Mouse (Mus musculus): ENCODE measurements at regions not wholly inside any gene's neighbourhood (a gene's known extent, or its start where the extent isn't known, plus 50 kb on each side); places are given as distances from the start of the nearest gene placed in this dataset.
A peak's percentile ranks its signal among the peaks of the same experiment; 100 is the strongest.

DNA sequence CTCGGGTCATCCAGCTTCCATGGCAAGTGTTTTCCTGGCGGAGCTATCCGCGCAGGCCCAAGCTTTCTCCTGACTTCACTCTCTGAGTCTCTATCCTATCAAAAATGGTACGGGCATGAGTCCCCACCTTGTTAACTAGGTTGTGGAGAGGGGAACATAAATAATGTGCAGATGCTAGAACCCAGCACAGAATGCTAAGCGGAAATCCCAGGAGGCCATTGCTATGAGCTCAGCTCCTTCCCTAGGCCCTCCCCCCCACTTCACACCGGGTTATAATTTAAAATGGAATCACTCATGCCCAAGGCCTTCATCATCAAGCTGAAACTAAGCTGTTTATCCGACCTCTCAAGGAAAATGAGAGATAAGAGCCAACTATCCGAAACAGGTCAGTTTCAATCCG, 60.4 kb upstream of the Cd83 start:
- DNase-seq (ENCODE audit: low spot score) (no peak), ATAC-seq (ENCODE audit: extremely low read depth, insufficient number of reproducible peaks, low FRiP score, poor library complexity, severe bottlenecking) (no peak)
- Histone ChIP-seq H3K9me3 (replicated peaks) (no peaks in the 10 kb centered on the region), H3K27me3 (ENCODE audit: insufficient read depth, low read length) (peaks cover 9% of the 10 kb centered on the region), H3K36me3 (replicated peaks) (no peaks in the 10 kb centered on the region), H3K4me3 (ENCODE audit: low read depth, low read length) (no peak overlapping the region), H3K4me1 (ENCODE audit: insufficient read depth, low read depth, low read length) (no peaks in the 10 kb centered on the region)
- TF ChIP-seq POLR2AphosphoS5 (IDR thresholded peaks at IDR 0.05; ENCODE audit: insufficient replicate concordance, low read depth, low read length) (no peak), GATA1 (IDR thresholded peaks at IDR 0.05; ENCODE audit: borderline replicate concordance, low read length) (no peak), GATA2 (IDR thresholded peaks at IDR 0.05; ENCODE audit: borderline replicate concordance, low read depth, low read length) (no peak), CTCF (IDR thresholded peaks at IDR 0.05; ENCODE audit: low read depth, low read length) (no peak), TAL1 (conservative IDR thresholded peaks at IDR 0.05; ENCODE audit: low read depth, low read length) (no peak)

DNA sequence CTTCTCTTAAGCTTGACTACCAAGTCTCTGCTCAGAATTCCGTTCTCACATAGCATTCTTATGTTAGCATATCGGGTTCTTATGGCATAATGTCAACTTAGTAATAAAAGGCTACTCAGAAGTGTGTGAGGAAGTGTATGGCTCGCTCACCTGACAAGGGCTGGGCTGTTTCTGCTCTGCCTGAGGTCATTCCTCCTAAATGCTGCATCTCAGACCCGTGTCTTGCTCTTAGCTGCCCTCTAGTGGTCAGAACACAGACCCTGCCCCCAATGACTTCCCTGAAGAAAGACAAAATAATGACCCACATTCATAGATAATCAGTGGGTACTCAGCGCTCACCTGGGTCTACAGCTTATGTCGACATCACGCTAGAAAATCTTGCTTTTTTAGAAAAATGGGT, 58.9 kb upstream of the Cd83 start:
- Histone ChIP-seq H3K36me3 (replicated peaks) (no peaks in the 10 kb centered on the region), H3K27me3 (ENCODE audit: insufficient read depth, low read length) (peaks cover 7% of the 10 kb centered on the region), H3K9me3 (replicated peaks) (no peaks in the 10 kb centered on the region), H3K4me1 (ENCODE audit: insufficient read depth, low read depth, low read length) (no peaks in the 10 kb centered on the region), H3K4me3 (ENCODE audit: low read depth, low read length) (no peak overlapping the region)
- TF ChIP-seq CTCF (IDR thresholded peaks at IDR 0.05; ENCODE audit: low read depth, low read length) (peak; percentile 57; the same call in 1 of the 2 replicates), POLR2AphosphoS5 (IDR thresholded peaks at IDR 0.05; ENCODE audit: insufficient replicate concordance, low read depth, low read length) (no peak)
- ATAC-seq (ENCODE audit: extremely low read depth, insufficient number of reproducible peaks, low FRiP score, poor library complexity, severe bottlenecking), result no peak
- peak; percentile 33 for DNase-seq (ENCODE audit: low spot score)

DNA sequence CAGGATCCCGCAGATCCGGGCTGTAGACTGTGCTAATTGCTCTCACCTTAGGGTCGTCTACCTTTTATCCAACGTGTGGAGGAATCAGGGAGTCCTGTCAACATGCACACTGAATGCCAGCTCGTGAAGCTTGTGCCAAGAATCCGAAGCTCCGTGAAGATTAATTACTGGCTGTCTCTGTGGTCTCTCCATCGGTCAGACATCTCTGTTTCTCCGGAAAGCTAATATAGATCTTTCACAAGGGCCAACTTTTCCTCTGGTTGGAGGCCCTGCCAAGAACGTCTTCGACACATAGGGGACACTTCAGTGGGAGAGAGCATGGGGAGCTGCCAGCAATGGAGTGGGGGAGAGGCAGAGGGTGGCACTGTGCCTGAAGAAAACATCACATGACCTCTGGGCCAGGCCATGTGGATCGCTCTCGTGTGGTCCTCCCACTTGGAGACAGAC, 57.7 kb upstream of the Cd83 start:
- no peak for DNase-seq (ENCODE audit: low spot score)
- no peak for TF ChIP-seq POLR2AphosphoS5 (IDR thresholded peaks at IDR 0.05; ENCODE audit: insufficient replicate concordance, low read depth, low read length)
- no peaks in the 10 kb centered on the region for H3K4me1 ChIP-seq (ENCODE audit: insufficient read depth, low read depth, low read length)
- H3K36me3 ChIP-seq (replicated peaks), result no peaks in the 10 kb centered on the region
- H3K9me3 ChIP-seq (replicated peaks), result no peaks in the 10 kb centered on the region
- H3K27me3 ChIP-seq (ENCODE audit: insufficient read depth, low read length), result peaks cover 7% of the 10 kb centered on the region; the same call in 1 of the 2 replicates
- ATAC-seq (ENCODE audit: extremely low read depth, insufficient number of reproducible peaks, low FRiP score, poor library complexity, severe bottlenecking), result no peak
- no peak overlapping the region for H3K4me3 ChIP-seq (ENCODE audit: low read depth, low read length)

DNA sequence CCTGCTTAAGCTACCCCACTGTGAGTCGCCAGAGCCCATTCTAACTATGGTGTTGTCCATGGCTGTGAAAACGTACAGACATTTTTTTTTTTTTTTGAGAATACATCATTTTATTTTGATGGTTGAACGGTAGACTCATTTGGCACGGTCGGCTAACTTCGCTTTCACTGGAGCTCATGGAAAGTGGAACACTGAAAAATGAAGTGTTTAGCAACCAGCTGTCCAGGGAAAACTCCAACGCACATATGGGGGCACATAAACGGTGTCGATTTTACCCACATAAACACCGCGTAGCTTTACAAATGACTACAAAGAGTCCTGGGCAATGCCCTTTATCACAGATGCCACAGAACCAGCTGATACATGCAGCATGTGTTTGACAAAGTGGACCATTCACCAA, 55.0 kb upstream of the Cd83 start:
- Histone ChIP-seq H3K27me3 (ENCODE audit: insufficient read depth, low read length) (peaks cover 3% of the 10 kb centered on the region; the same call in 1 of the 2 replicates), H3K4me3 (ENCODE audit: low read depth, low read length) (no peak overlapping the region), H3K4me1 (ENCODE audit: insufficient read depth, low read depth, low read length) (no peaks in the 10 kb centered on the region), H3K36me3 (replicated peaks) (no peaks in the 10 kb centered on the region), H3K9me3 (replicated peaks) (no peaks in the 10 kb centered on the region)
- TF ChIP-seq TAL1 (conservative IDR thresholded peaks at IDR 0.05; ENCODE audit: low read depth, low read length) (no peak), GATA1 (IDR thresholded peaks at IDR 0.05; ENCODE audit: borderline replicate concordance, low read length) (no peak), POLR2AphosphoS5 (IDR thresholded peaks at IDR 0.05; ENCODE audit: insufficient replicate concordance, low read depth, low read length) (no peak), GATA2 (IDR thresholded peaks at IDR 0.05; ENCODE audit: borderline replicate concordance, low read depth, low read length) (no peak), CTCF (IDR thresholded peaks at IDR 0.05; ENCODE audit: low read depth, low read length) (no peak)
- DNase-seq (ENCODE audit: low spot score) (no peak), ATAC-seq (ENCODE audit: extremely low read depth, insufficient number of reproducible peaks, low FRiP score, poor library complexity, severe bottlenecking) (no peak)

DNA sequence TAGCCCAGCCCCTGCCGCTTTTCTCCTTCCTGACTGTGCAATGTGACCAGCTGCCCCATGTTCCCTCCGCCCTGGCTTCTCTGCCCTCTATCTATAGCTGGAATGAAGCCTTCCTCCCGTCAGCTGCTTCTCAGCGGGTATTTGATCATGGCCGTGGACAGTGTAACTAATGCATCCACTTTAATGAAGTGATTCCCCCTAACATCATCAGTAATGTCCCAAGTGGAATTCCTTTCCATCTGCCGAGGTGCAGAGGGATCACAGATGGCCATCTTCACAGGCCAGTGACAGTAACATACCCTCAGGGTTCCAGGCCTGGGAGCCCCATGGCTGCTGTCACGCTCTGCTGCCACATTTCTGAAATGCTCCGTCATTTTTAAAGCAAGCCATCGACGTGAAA, 51.5 kb upstream of the Cd83 start:
- no peaks in the 10 kb centered on the region for H3K9me3 ChIP-seq (replicated peaks)
- no peak overlapping the region for H3K4me3 ChIP-seq (ENCODE audit: low read depth, low read length)
- peaks cover 2% of the 10 kb centered on the region; the same call in 1 of the 2 replicates for H3K27me3 ChIP-seq (ENCODE audit: insufficient read depth, low read length)
- ATAC-seq (ENCODE audit: extremely low read depth, insufficient number of reproducible peaks, low FRiP score, poor library complexity, severe bottlenecking), result no peak
- no peak for TF ChIP-seq GATA1 (IDR thresholded peaks at IDR 0.05; ENCODE audit: borderline replicate concordance, low read length)
- no peak for TF ChIP-seq CTCF (IDR thresholded peaks at IDR 0.05; ENCODE audit: low read depth, low read length)
- TF ChIP-seq TAL1 (conservative IDR thresholded peaks at IDR 0.05; ENCODE audit: low read depth, low read length), result no peak
- TF ChIP-seq POLR2AphosphoS5 (IDR thresholded peaks at IDR 0.05; ENCODE audit: insufficient replicate concordance, low read depth, low read length), result no peak
- no peak for TF ChIP-seq GATA2 (IDR thresholded peaks at IDR 0.05; ENCODE audit: borderline replicate concordance, low read depth, low read length)
- no peaks in the 10 kb centered on the region for H3K4me1 ChIP-seq (ENCODE audit: insufficient read depth, low read depth, low read length)
- DNase-seq (ENCODE audit: low spot score), result no peak
- no peaks in the 10 kb centered on the region for H3K36me3 ChIP-seq (replicated peaks)

DNA sequence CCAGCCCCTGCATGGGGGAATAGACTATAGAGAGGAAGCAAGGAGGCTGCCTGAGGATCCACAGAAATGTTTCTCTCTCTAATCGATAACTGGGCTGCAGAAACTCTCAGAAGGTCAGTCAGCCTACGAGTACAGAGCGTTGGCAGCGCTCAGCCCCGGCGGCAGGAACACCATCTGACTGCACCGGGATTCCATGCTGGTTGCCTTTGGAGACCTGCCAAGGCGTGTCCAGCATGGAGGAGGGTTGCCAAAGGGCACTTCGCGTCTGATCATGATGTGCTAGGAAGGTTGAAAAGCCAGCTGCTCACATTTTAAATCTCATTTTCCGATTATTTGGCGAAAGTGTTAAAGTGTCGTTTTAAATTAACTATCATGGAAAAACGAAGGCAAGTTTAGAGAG, 49.9 kb upstream of the Cd83 start:
- no peak for TF ChIP-seq POLR2AphosphoS5 (IDR thresholded peaks at IDR 0.05; ENCODE audit: insufficient replicate concordance, low read depth, low read length)
- no peak for TF ChIP-seq GATA2 (IDR thresholded peaks at IDR 0.05; ENCODE audit: borderline replicate concordance, low read depth, low read length)
- no peak for TF ChIP-seq CTCF (IDR thresholded peaks at IDR 0.05; ENCODE audit: low read depth, low read length)
- no peak for TF ChIP-seq TAL1 (conservative IDR thresholded peaks at IDR 0.05; ENCODE audit: low read depth, low read length)
- no peak for TF ChIP-seq GATA1 (IDR thresholded peaks at IDR 0.05; ENCODE audit: borderline replicate concordance, low read length)
- H3K4me3 ChIP-seq (ENCODE audit: low read depth, low read length), result no peak overlapping the region
- no peak for DNase-seq (ENCODE audit: low spot score)
- peaks cover 2% of the 10 kb centered on the region; the same call in 1 of the 2 replicates for H3K27me3 ChIP-seq (ENCODE audit: insufficient read depth, low read length)
- no peaks in the 10 kb centered on the region for H3K9me3 ChIP-seq (replicated peaks)
- no peaks in the 10 kb centered on the region for H3K4me1 ChIP-seq (ENCODE audit: insufficient read depth, low read depth, low read length)
- no peaks in the 10 kb centered on the region for H3K36me3 ChIP-seq (replicated peaks)
- no peak for ATAC-seq (ENCODE audit: extremely low read depth, insufficient number of reproducible peaks, low FRiP score, poor library complexity, severe bottlenecking)
